Mouse (Mus musculus): ENCODE measurements around the gene Crebl2. TPM values are rescaled to one million over a fixed set of nuclear protein-coding genes. Genes with fewer than 3 reads are reported as not detected.

The Crebl2 gene
- total RNA-seq, 2 experiments from 2014 or later: 10.4 to 10.9 TPM

DNA sequence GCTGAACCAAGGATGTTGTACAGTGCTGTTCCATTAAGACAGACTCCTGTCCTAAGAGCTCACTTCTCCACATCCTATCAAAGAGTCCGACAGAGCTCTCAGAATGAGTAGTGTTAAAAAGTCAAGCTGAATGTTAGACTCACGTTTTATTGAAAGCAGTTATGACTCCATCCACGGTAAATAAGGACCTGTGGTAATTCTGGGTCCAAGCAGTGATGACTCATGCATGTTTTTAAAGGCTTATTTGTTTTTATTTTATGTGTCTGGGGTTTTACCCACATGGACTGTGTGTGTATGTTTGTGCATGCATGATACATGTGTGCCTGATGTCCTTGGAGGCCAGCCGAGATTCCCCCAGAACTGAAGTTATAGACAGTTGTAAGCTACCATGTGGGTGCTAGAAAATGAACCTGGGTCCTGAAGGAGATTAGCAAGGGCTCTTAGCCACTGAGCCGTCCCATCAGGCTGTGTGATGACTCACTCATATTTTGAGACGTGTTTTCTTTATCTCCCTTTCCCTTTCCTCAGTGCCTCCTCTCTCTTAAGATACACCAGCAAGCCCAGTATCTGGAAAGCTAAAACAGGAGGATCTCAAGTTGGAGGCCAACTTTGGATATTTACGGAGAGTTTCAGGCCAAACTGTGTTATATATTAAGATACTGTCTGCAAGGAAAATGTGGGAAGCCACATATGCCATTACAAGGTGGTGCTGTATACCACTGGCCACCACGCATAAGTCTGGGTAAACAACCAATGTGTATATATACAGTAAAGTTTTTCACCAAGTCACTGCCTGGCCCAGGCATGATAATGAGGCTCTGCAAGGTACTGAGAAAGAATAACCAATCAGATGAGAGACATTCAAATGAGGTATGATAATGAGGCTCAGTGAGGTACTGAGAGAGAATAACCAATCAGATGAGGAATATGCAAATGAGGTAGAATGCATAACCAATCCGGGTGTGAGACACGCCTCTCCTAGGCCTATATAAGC, 74.2 kb downstream of the Crebl2 start:
- intact Hi-C loops (cut with DNase I): no loop called here
- TF ChIP-seq CTCF (IDR thresholded peaks at IDR 0.05): no peak
- Histone ChIP-seq H3K27ac (no peak overlapping the region), H3K4me3 (no peak overlapping the region)
- no peak for DNase-seq

DNA sequence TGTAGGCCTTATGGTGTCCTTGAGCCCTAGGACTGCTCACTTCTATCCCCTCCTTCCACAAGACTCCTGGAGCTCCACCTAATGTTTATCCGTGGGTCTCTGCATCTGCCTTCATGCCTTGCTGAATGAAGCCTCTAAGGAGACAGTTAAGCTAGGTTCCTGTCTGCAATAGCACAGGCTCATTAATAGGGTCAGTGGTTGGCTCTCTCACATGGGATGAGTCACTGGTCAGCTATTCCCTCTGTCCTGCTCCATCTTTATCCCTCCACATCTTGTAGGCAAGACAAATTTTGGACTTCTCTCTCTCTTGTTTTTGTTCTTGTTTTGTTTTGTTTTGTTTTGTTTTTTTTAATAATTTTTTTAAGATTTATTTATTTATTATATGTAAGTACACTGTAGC, 75.9 kb downstream of the Crebl2 start:
- no peak for TF ChIP-seq CTCF (IDR thresholded peaks at IDR 0.05)
- no peak for DNase-seq
- Histone ChIP-seq H3K4me3 (no peak overlapping the region), H3K27ac (no peak overlapping the region)
- intact Hi-C loops (cut with DNase I): no loop called here

Other genes starting within 250 kb of the Crebl2 start
- 1 to 10 TPM in 1 of 2 experiments, under 1 TPM in 1; 0.98 to 1.1 TPM for gene Mansc1, start 197.7 kb upstream of the Crebl2 start, total RNA-seq (2021)
- 10 to 100 TPM; 15.1 to 17.1 TPM for gene Borcs5, start 190.6 kb upstream of the Crebl2 start, total RNA-seq (2021)
- 10 to 100 TPM; 11.4 to 19.4 TPM for gene Dusp16, start 37.5 kb upstream of the Crebl2 start, total RNA-seq (2021)
- 1 to 10 TPM; 4.0 to 4.1 TPM for gene Gpr19, start 68.4 kb downstream of the Crebl2 start, total RNA-seq (2021)
- gene Cdkn1b, start 90.2 kb downstream of the Crebl2 start, total RNA-seq (2021): 10 to 100 TPM; 36.1 to 41.8 TPM
- gene Apold1, start 151.6 kb downstream of the Crebl2 start, total RNA-seq (2021): 1 to 10 TPM; 1.0 to 5.0 TPM
- 10 to 100 TPM; 26.9 TPM for gene Ddx47, start 181.5 kb downstream of the Crebl2 start, total RNA-seq (2021)
- 1 to 10 TPM in 1 of 2 experiments, under 1 TPM in 1; 0.18 to 1.2 TPM for gene Gprc5a, start 235.5 kb downstream of the Crebl2 start, total RNA-seq (2021)

Data from gastrocnemius, adult 2 months (tissue).